Mouse (Mus musculus): ENCODE data around the gene Nek1.

DNA sequence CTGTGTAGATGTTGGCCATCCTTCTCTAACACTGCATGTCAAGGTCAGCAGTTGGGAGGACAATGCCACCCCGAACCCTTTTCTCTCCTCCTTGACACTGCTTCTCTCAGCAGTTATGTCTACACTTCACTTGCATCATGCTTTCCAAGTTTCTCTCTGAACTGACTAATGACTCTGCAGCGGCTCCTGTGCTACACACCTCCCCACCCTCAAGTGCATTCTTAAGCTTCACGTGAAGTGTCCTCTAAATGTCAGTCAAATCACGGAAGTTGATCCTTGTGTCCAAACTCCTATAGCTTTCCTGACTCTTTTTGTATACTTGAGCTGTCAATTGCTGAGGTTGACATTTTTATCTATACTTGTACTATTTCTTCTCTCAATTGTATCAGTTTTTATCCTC lies 117.5 kb downstream of the Nek1 start:
- TF ChIP-seq CTCF (IDR thresholded peaks at IDR 0.05; ENCODE audit: borderline replicate concordance, insufficient read depth, low read length), result no peak
- no peak for TF ChIP-seq POLR2A (IDR thresholded peaks at IDR 0.05; ENCODE audit: low read depth, low read length)

Data from embryonic fibroblast, embryonic 13.5 days (primary cell).